8 mouse cellular contexts compared by ENCODE assay signal in the genomic region with DNA sequence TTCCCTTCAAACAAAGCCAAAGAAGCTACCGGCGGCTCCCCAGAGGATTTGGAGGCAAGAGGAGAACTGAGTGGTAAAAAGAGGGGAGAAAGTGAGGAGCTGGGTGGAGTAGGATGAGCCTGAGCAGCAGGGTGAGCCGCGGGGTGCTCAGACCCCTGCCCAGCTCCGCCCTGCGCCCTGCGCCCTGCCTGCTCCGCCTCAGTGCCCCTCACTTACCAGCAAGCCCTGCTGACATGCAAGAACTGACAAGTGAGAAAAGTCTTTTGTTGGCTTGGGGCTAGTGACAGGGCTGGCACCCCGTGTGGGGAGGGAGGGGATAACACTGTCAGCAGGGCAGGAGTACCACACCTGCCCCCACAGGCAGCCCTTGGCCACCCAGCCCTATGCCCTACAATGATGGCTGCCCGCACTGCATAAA.
A peak's percentile ranks its signal among the peaks of the same experiment; 100 is the strongest.
DNase-seq lines count a peak whose midpoint lies in the region; TF ChIP-seq lines count a peak whose summit lies in the region.

No protein-coding gene starts in this region.

- DNase-seq in right cerebral cortex, postnatal 10 days (ENCODE audit: low spot score in 2 of 2): peak; percentile 25 to 27
- no peak for DNase-seq in right cerebral cortex, postnatal 25 days
- peak; percentile 72 to 76 for DNase-seq in cerebellum, postnatal 36 days
- peak; percentile 52 to 69 for DNase-seq in heart, adult 2 months
- DNase-seq in kidney, postnatal 10 days: peak; percentile 16
- no peak for DNase-seq in yolk sac, embryonic 10.5 days (ENCODE audit: low spot score)
- no peak for DNase-seq in right cerebral cortex, adult 18-20 months

- H3K9ac ChIP-seq in heart, adult 2 months (ENCODE audit: low read depth, low read length): peak overlapping the region; percentile 77

- TF ChIP-seq POLR2A in heart, adult 2 months (IDR thresholded peaks at IDR 0.05; ENCODE audit: insufficient read depth, low read depth, low read length): peak; percentile 38; the same call in 1 of the 2 replicates
- no peak for TF ChIP-seq POLR2A in myocyte (IDR thresholded peaks at IDR 0.05; ENCODE audit: insufficient read length, low read depth)

- peaks cover 2% of the 10 kb centered on the region; the same call in 1 of the 2 replicates for H3K36me3 ChIP-seq in heart, adult 2 months (ENCODE audit: control insufficient read depth, insufficient read depth, low read length)
- no peaks in the 10 kb centered on the region for H3K36me3 ChIP-seq in myocyte (ENCODE audit: control insufficient read depth, insufficient read depth)

- no peak overlapping the region for H3ac ChIP-seq in myocyte (ENCODE audit: control insufficient read depth, insufficient read length)

- TF ChIP-seq EP300 in heart, adult 2 months (IDR thresholded peaks at IDR 0.05; ENCODE audit: insufficient read depth, low read depth, low read length): no peak

- 3% methylated on average over 10 of the region's 10 CpGs for WGBS in heart, adult 2 months

- H3K4me1 ChIP-seq in heart, adult 2 months (ENCODE audit: control insufficient read depth, insufficient read depth, low read length): no peaks in the 10 kb centered on the region; the same call in 1 of the 2 replicates

- peak; percentile 70 for TF ChIP-seq CTCF in heart, adult 2 months (IDR thresholded peaks at IDR 0.05)

- H3K27me3 ChIP-seq in heart, adult 2 months (ENCODE audit: control insufficient read depth, insufficient read depth, low read length): no peaks in the 10 kb centered on the region
- no peaks in the 10 kb centered on the region for H3K27me3 ChIP-seq in myocyte (ENCODE audit: control insufficient read depth, insufficient read depth, insufficient read length)

- peak overlapping the region; percentile 73 for H3K27ac ChIP-seq in heart, adult 2 months

- no peaks in the 10 kb centered on the region for H3K79me2 ChIP-seq in heart, adult 2 months (replicated peaks; ENCODE audit: control insufficient read depth, insufficient read depth, low read length)
- H3K79me2 ChIP-seq in myocyte (ENCODE audit: control insufficient read depth, insufficient read depth): no peaks in the 10 kb centered on the region

- intact Hi-C loops in heart, adult 2 months (cut with DNase I): no loop called here

- peak overlapping the region; percentile 34 for H3K4me2 ChIP-seq in myocyte (ENCODE audit: low read depth)

- H3K4me3 ChIP-seq in heart, adult 2 months: peak overlapping the region; percentile 52
- H3K4me3 ChIP-seq in myocyte: no peak overlapping the region

TF ChIP-seq in myocyte, 11 proteins besides CTCF, POLR2A, EP300 and RAD21:
- TF ChIP-seq TCF3 (IDR thresholded peaks at IDR 0.05; ENCODE audit: insufficient read length, low read depth): no peak
- TF ChIP-seq MYOG (IDR thresholded peaks at IDR 0.05; ENCODE audit: control insufficient read depth in 1 of 3, insufficient read depth in 1 of 3, insufficient read length in 2 of 3, low read depth in 2 of 3): no peak
- TF ChIP-seq MYOD1 (IDR thresholded peaks at IDR 0.05; ENCODE audit: control insufficient read depth in 1 of 3, insufficient read length in 2 of 3, low read depth in 2 of 3): no peak
- TF ChIP-seq MAX (IDR thresholded peaks at IDR 0.05; ENCODE audit: low read depth): no peak
- no peak for TF ChIP-seq REST (IDR thresholded peaks at IDR 0.05; ENCODE audit: insufficient read depth, insufficient read length)
- TF ChIP-seq SRF (IDR thresholded peaks at IDR 0.05; ENCODE audit: control insufficient read depth, insufficient read length, low read depth): no peak
- no peak for TF ChIP-seq CEBPB (IDR thresholded peaks at IDR 0.05; ENCODE audit: insufficient read depth, poor library complexity, severe bottlenecking)

Comparison
In these comparisons a context has a peak if more than half of its experiments do, and no peak if none do; other contexts are left out.
1. DNase-seq: peak in right cerebral cortex, postnatal 10 days (2 of 2), cerebellum, postnatal 36 days (2 of 2), heart, adult 2 months (2 of 2) and kidney, postnatal 10 days (single experiment); none in right cerebral cortex, postnatal 25 days (single experiment), yolk sac, embryonic 10.5 days (single experiment) and right cerebral cortex, adult 18-20 months (single experiment).